Mouse (Mus musculus) kidney, adult 9 months (tissue): ENCODE data around the gene Klk1b4.
A peak's percentile ranks its signal among the peaks of the same experiment; 100 is the strongest.
"Not testable (repeated sequence)": the region's sequence is repeated elsewhere in the genome, so short reads cannot be mapped to it uniquely, and the experiment has no call there.

Source experiments
- DNase-seq: peaks from one replicate; pipeline ENCODE4 v3.0.0; 2022

The Klk1b4 gene

GRCm38 (mm10) chr7:44207135-44207534 is at the start of gene Klk1b4:
Klk1b4 (plus strand) TSS chr7:44207435.
- DNase-seq: not testable (repeated sequence)

- peak; percentile 78 for DNase-seq
Measured at GRCm38 (mm10) chr7:44179299-44180045, 27.8 kb upstream of the Klk1b4 start.

GRCm38 (mm10) chr7:44186516-44186915 is 20.7 kb upstream of the Klk1b4 start:
- peak; percentile 26 for DNase-seq

- DNase-seq: not testable (repeated sequence)
Measured at GRCm38 (mm10) chr7:44187936-44188335, 19.3 kb upstream of the Klk1b4 start, which contains the start of gene Klk1b24. Klk1b24 (plus strand) TSS chr7:44188236.

GRCm38 (mm10) chr7:44193466-44193865 is 13.8 kb upstream of the Klk1b4 start:
- not testable (repeated sequence) for DNase-seq

- no peak for DNase-seq
Measured at GRCm38 (mm10) chr7:44197891-44198290, 9.3 kb upstream of the Klk1b4 start, which contains the start of gene Klk1b3. Klk1b3 (plus strand) TSS chr7:44198191.

GRCm38 (mm10) chr7:44208307-44208706 is 1.1 kb downstream of the Klk1b4 start:
- no peak for DNase-seq

- no peak for DNase-seq
Measured at GRCm38 (mm10) chr7:44215645-44216044, 8.4 kb downstream of the Klk1b4 start, which contains the start of gene Klk1b5. Klk1b5 (plus strand) TSS chr7:44215945.

GRCm38 (mm10) chr7:44221601-44222000 is 14.4 kb downstream of the Klk1b4 start:
- DNase-seq: not testable (repeated sequence)

- not testable (repeated sequence) for DNase-seq
Measured at GRCm38 (mm10) chr7:44222335-44222734, 15.1 kb downstream of the Klk1b4 start.

- DNase-seq: peak; percentile 69
Measured at GRCm38 (mm10) chr7:44225076-44225475, 17.8 kb downstream of the Klk1b4 start, which contains the start of gene Klk1. Klk1 (plus strand) TSS chr7:44225360.

GRCm38 (mm10) chr7:44235909-44236308 is 28.7 kb downstream of the Klk1b4 start, which contains the start of gene Gm36864:
Gm36864 (plus strand) TSS chr7:44236177.
- DNase-seq: no peak

GRCm38 (mm10) chr7:44239913-44240312 is 32.7 kb downstream of the Klk1b4 start:
- DNase-seq: no peak

GRCm38 (mm10) chr7:44240712-44241111 is 33.5 kb downstream of the Klk1b4 start:
- peak; percentile 37 for DNase-seq

- DNase-seq: peak; percentile 36
Measured at GRCm38 (mm10) chr7:44241163-44241562, 33.9 kb downstream of the Klk1b4 start.

GRCm38 (mm10) chr7:44244080-44244479 is 36.8 kb downstream of the Klk1b4 start:
- no peak for DNase-seq

- DNase-seq: peak; percentile 95
Measured at GRCm38 (mm10) chr7:44246055-44246983, 39.1 kb downstream of the Klk1b4 start, which contains the start of the genes 1700028J19Rik and 2410002F23Rik. 1700028J19Rik (minus strand) TSS chr7:44246695. 2410002F23Rik (plus strand) TSS chr7:44246722.

GRCm38 (mm10) chr7:44246984-44247470 is 39.8 kb downstream of the Klk1b4 start:
- DNase-seq: peak; percentile 52

GRCm38 (mm10) chr7:44247971-44248370 is 40.7 kb downstream of the Klk1b4 start:
- no peak for DNase-seq

GRCm38 (mm10) chr7:44249248-44249647 is 42.0 kb downstream of the Klk1b4 start:
- no peak for DNase-seq

- DNase-seq: not testable (repeated sequence)
Measured at GRCm38 (mm10) chr7:44250732-44251275, 43.6 kb downstream of the Klk1b4 start.

GRCm38 (mm10) chr7:44253023-44253616 is 45.9 kb downstream of the Klk1b4 start:
- no peak for DNase-seq
